Mouse (Mus musculus) ES-E14 (cell line): ENCODE data around the gene Naa15. TPM values are rescaled to one million over a fixed set of nuclear protein-coding genes. Genes with fewer than 3 reads are reported as not detected.

Experiments used
- DNase-seq: peaks from one replicate; pipeline ENCODE4 v3.0.0-alpha.2; 2013; ENCODE audit warnings: low read depth, low spot score
- H3K27ac ChIP-seq: 2 replicates; pipeline ENCODE4 v1.5.1; 2012; ENCODE audit warnings: low read depth, mild to moderate bottlenecking, low read length, moderate library complexity, mixed read lengths; ENCODE audit not compliant: poor library complexity, insufficient read depth, severe bottlenecking
- H3K36me3 ChIP-seq: 2 replicates; pipeline ENCODE4 v1.6.1; 2012; ENCODE audit warnings: mild to moderate bottlenecking, low read length, moderate library complexity, mixed read lengths; ENCODE audit not compliant: control insufficient read depth, poor library complexity, insufficient read depth, severe bottlenecking
- H3K4me1 ChIP-seq, 2 experiments: fragments of 150-350 bp in 1 of 2; sonication (generic) in 1 of 2; 2 replicates each; pipeline ENCODE4 v1.6.1; 2012; ENCODE audit warnings: low read length in 2 of 2, mild to moderate bottlenecking in 1 of 2, mixed read lengths in 1 of 2; ENCODE audit not compliant: control insufficient read depth in 2 of 2, insufficient read depth in 2 of 2, poor library complexity in 1 of 2
- H3K4me3 ChIP-seq, 2 experiments: fragments of 150-350 bp in 1 of 2; sonication (generic) in 1 of 2; 2 replicates each; pipeline ENCODE4 v1.5.1; 2012; ENCODE audit warnings: low read length in 2 of 2, low read depth in 1 of 2, mild to moderate bottlenecking in 1 of 2, mixed read lengths in 1 of 2; ENCODE audit not compliant: insufficient read depth in 1 of 2, poor library complexity in 1 of 2, severe bottlenecking in 1 of 2
- H3K9ac ChIP-seq: 2 replicates; pipeline ENCODE4 v1.6.1; 2012; ENCODE audit warnings: low read depth, mild to moderate bottlenecking, low read length, mixed read lengths; ENCODE audit not compliant: poor library complexity, insufficient read depth, severe bottlenecking
- H3K9me3 ChIP-seq: fragments of 150-350 bp; sonication (generic); 2 replicates; pipeline ENCODE4 v1.6.1; 2012; ENCODE audit warnings: low read depth, mild to moderate bottlenecking, low read length; ENCODE audit not compliant: control insufficient read depth, insufficient read depth
- CHD2 ChIP-seq: IDR thresholded peaks from 2 replicates; pipeline ENCODE4 v1.6.1; 2014; ENCODE audit warnings: mild to moderate bottlenecking, low read depth, low read length, inconsistent platforms
- HCFC1 ChIP-seq: IDR thresholded peaks from 2 replicates; pipeline ENCODE4 v1.6.1; 2012; ENCODE audit warnings: low read length, inconsistent platforms, borderline replicate concordance; ENCODE audit not compliant: insufficient read depth
- MAFK ChIP-seq: IDR thresholded peaks from 2 replicates; pipeline ENCODE4 v1.6.1; 2014; ENCODE audit warnings: mild to moderate bottlenecking, low read depth, low read length, inconsistent platforms; ENCODE audit not compliant: insufficient read depth
- ZC3H11A ChIP-seq: IDR thresholded peaks from 2 replicates; pipeline ENCODE4 v1.6.1; 2012; ENCODE audit warnings: low read depth, mild to moderate bottlenecking, inconsistent platforms, low read length, borderline replicate concordance
- ZNF384 ChIP-seq: IDR thresholded peaks from 2 replicates; pipeline ENCODE4 v1.6.1; 2012; ENCODE audit warnings: low read depth, low read length, inconsistent platforms
- in situ Hi-C, 2 experiments: fragments of 600-800 bp; cut with MboI; formaldehyde crosslinking; loops; one replicate each; pipeline ENCODE4 v1.15.1; 2025; ENCODE audit warnings: low sequenced_read_pairs in 2 of 2, inconsistent platforms in 1 of 2; ENCODE audit not compliant: unreplicated experiment in 2 of 2
- total RNA-seq: library from RNA; depleted of rRNA; stranded (reverse); fragments of 300-350 nt; gene quantifications from 2 replicates; pipeline ENCODE4 v1.2.3, GENCODE M21; 2012

The Naa15 gene
- total RNA-seq, 1 experiment = 53.4 TPM

GRCm38 (mm10) chr3:51484370-51484769 lies 69.4 kb downstream of the Naa15 start:
- DNase-seq = no peak
- Histone ChIP-seq H3K36me3 (no peaks in the 10 kb centered on the region), H3K4me1 (no peaks in the 10 kb centered on the region), H3K9me3 (no peaks in the 10 kb centered on the region), H3K27ac (peak overlapping the region; percentile 11; the same call in 1 of the 2 replicates), H3K9ac (peak overlapping the region; percentile 83), H3K4me3 (peak overlapping the region; percentile 81 to 82)
- in situ Hi-C loops = loop anchor here in 1 of 2 experiments (25.0 kb wide), 1 partner anchor 753 kb away; no protein-coding TSS in a partner anchor
- TF ChIP-seq CHD2 = no peak
- no peak for TF ChIP-seq MAFK
- TF ChIP-seq ZC3H11A = 0 out of 2 replicates have a peak, but pooled peaks have one; percentile 11
- no peak for TF ChIP-seq ZNF384
- no peak for TF ChIP-seq HCFC1

- DNase-seq = no peak
- Histone ChIP-seq H3K27ac (no peak overlapping the region), H3K4me3 (no peak overlapping the region), H3K36me3 (no peaks in the 10 kb centered on the region), H3K9ac (no peak overlapping the region), H3K4me1 (no peaks in the 10 kb centered on the region), H3K9me3 (no peaks in the 10 kb centered on the region)
- in situ Hi-C loops = loop anchor here in 1 of 2 experiments (25.0 kb wide), 1 partner anchor 752 kb away; no protein-coding TSS in a partner anchor
- TF ChIP-seq ZC3H11A = no peak
- TF ChIP-seq ZNF384 = no peak
- TF ChIP-seq HCFC1 = no peak
- no peak for TF ChIP-seq MAFK
- no peak for TF ChIP-seq CHD2
These were observed 70.4 kb downstream of the Naa15 start for GRCm38 (mm10) chr3:51485347-51485746.

- Histone ChIP-seq H3K36me3 (no peaks in the 10 kb centered on the region), H3K4me1 (no peaks in the 10 kb centered on the region), H3K9ac (no peak overlapping the region), H3K9me3 (no peaks in the 10 kb centered on the region), H3K4me3 (no peak overlapping the region), H3K27ac (no peak overlapping the region)
- in situ Hi-C loops = loop anchor here in 1 of 2 experiments (25.0 kb wide), 1 partner anchor 751 kb away; no protein-coding TSS in a partner anchor
- DNase-seq = no peak
- TF ChIP-seq HCFC1 (no peak), CHD2 (no peak), ZNF384 (no peak), MAFK (no peak), ZC3H11A (no peak)
These were observed 71.7 kb downstream of the Naa15 start for GRCm38 (mm10) chr3:51486491-51487195.

- H3K4me3 ChIP-seq = no peak overlapping the region
- no peak overlapping the region for H3K9ac ChIP-seq
- peaks cover 0 to 4% of the 10 kb centered on the region in 2 experiments; a peak in 1 of 4 replicates for H3K4me1 ChIP-seq
- no peak for TF ChIP-seq MAFK
- no peak for TF ChIP-seq ZC3H11A
- TF ChIP-seq HCFC1 = no peak
- TF ChIP-seq CHD2 = no peak
- no peak for TF ChIP-seq ZNF384
- no peak for DNase-seq
- H3K27ac ChIP-seq = no peak overlapping the region
- in situ Hi-C loops = loop anchor here in 1 of 2 experiments (25.0 kb wide), 1 partner anchor 747 kb away; no protein-coding TSS in a partner anchor
- H3K9me3 ChIP-seq = no peaks in the 10 kb centered on the region
- H3K36me3 ChIP-seq = peaks cover 2% of the 10 kb centered on the region; the same call in 1 of the 2 replicates
These were observed 75.3 kb downstream of the Naa15 start for GRCm38 (mm10) chr3:51490088-51490753.
